Mouse (Mus musculus): ENCODE results near the gene Plcg1. TPM values are rescaled to one million over a fixed set of nuclear protein-coding genes. Genes with fewer than 3 reads are reported as not detected.

The Plcg1 gene
- polyA plus RNA-seq (2014; fragmentation: Illumina TruSeq; extraction: RNeasy Lipid Tissue Mini Kit (QIAGEN cat#74804); ENCODE audit: low read depth, low replicate concordance) = 6.9 TPM

DNA sequence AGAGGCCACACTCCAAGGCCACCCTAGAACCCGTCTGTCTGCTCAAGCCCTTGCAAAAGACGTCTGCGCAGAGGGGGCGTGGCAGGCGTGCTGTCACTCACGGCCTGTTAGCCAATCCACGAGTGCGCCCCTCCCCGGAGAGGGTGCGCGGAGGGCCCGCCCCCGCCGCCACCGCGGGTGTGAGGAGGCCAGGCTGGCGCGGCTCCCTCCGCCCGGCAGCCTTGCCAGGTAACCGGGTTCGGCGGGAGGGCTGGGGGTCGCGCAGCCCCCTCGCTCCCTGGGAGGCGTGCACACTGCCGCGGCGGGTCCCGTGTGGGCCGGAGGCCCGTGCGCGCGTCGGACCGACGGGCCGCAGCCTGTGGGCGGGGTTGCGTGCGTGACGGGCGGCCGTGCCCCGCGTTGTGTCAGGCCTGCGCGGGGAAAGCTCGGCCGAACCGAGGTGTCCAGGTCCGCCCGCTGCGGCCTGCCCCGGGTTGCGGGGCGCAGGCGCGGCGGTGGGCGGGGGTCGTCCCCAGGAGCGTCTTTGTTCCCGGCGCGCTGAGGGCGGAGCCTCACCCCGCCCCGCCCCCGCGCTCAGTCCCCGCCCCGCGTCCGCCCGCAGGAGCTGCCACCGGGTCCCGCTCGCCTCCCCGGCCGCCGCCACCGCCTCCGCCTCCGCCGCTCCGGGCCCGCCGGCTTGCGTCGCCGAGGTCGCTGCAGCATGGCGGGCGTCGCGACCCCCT lies at the start of gene Plcg1:
Gene Plcg1 (plus strand): TSS at position 184 of the 722 bp plus-strand sequence.

Other genes with a start within 250 kb of the Plcg1 start
- gene Top1, start 85.4 kb upstream of the Plcg1 start, polyA plus RNA-seq (2014; fragmentation: Illumina TruSeq; extraction: RNeasy Lipid Tissue Mini Kit (QIAGEN cat#74804); ENCODE audit: low read depth, low replicate concordance) = 154 TPM
- 19.2 TPM for gene Zhx3, start 141.7 kb downstream of the Plcg1 start, polyA plus RNA-seq (2014; fragmentation: Illumina TruSeq; extraction: RNeasy Lipid Tissue Mini Kit (QIAGEN cat#74804); ENCODE audit: low read depth, low replicate concordance)
- 0.81 TPM for gene Lpin3, start 149.4 kb downstream of the Plcg1 start, polyA plus RNA-seq (2014; fragmentation: Illumina TruSeq; extraction: RNeasy Lipid Tissue Mini Kit (QIAGEN cat#74804); ENCODE audit: low read depth, low replicate concordance)
- not detected for gene Emilin3, start 181.0 kb downstream of the Plcg1 start, polyA plus RNA-seq (2014; fragmentation: Illumina TruSeq; extraction: RNeasy Lipid Tissue Mini Kit (QIAGEN cat#74804); ENCODE audit: low read depth, low replicate concordance)

All from kidney, adult 10 weeks (tissue).